Mouse (Mus musculus): ENCODE measurements around the gene Rxylt1. TPM values are rescaled to one million over a fixed set of nuclear protein-coding genes. Genes with fewer than 3 reads are reported as not detected.
A peak's percentile ranks its signal among the peaks of the same experiment; 100 is the strongest.

Gene Rxylt1
- polyA plus RNA-seq (2016; fragmentation: Nextera tagmentation; extraction: Ambion mirVana), result 37.7 and 40.0 TPM in 2 replicates

- no peaks in the 10 kb centered on the region for H3K27me3 ChIP-seq (ENCODE audit: insufficient read depth, poor library complexity, severe bottlenecking)
- WGBS, result 1% methylated on average over 44 of the region's 48 CpGs
- peaks cover 12% of the 10 kb centered on the region; the same call in 1 of the 2 replicates for H3K4me1 ChIP-seq
- DNase-seq (ENCODE audit: low spot score), result peak; percentile 100
- peak within 1 kb of the TSS; percentile 82 for H3K4me3 ChIP-seq
- 0 out of 2 replicates have a peak, but pooled peaks cover 10% of the 10 kb centered on the region for H3K36me3 ChIP-seq
- H3K27ac ChIP-seq, result peak within 1 kb of the TSS; percentile 95
- no peaks in the 10 kb centered on the region for H3K9me3 ChIP-seq
Observed at GRCm38 (mm10) chr10:122096980-122097844, at the start of gene Rxylt1. Rxylt1 (minus strand) TSS chr10:122097371.

GRCm38 (mm10) chr10:122121290-122121970, 24.3 kb upstream of the Rxylt1 start:
- 90% methylated on average over 20 of the region's 21 CpGs for WGBS
- peaks cover 6% of the 10 kb centered on the region; the same call in 1 of the 2 replicates for H3K4me1 ChIP-seq
- DNase-seq (ENCODE audit: low spot score), result no peak
- H3K36me3 ChIP-seq, result no peaks in the 10 kb centered on the region
- H3K27ac ChIP-seq, result no peak overlapping the region
- H3K9me3 ChIP-seq, result no peaks in the 10 kb centered on the region
- no peak overlapping the region for H3K4me3 ChIP-seq
- H3K27me3 ChIP-seq (ENCODE audit: insufficient read depth, poor library complexity, severe bottlenecking), result no peaks in the 10 kb centered on the region

- Histone ChIP-seq H3K4me3 (no peak overlapping the region), H3K4me1 (peaks cover 6% of the 10 kb centered on the region; the same call in 1 of the 2 replicates), H3K27me3 (ENCODE audit: insufficient read depth, poor library complexity, severe bottlenecking) (no peaks in the 10 kb centered on the region), H3K27ac (no peak overlapping the region), H3K36me3 (no peaks in the 10 kb centered on the region), H3K9me3 (no peaks in the 10 kb centered on the region)
- WGBS, result 51% methylated on average over 16 of the region's 16 CpGs
- peak; percentile 85 for DNase-seq (ENCODE audit: low spot score)
Observed at GRCm38 (mm10) chr10:122120500-122121289, 23.5 kb upstream of the Rxylt1 start.

GRCm38 (mm10) chr10:122119451-122119850, 22.3 kb upstream of the Rxylt1 start:
- peaks cover 6% of the 10 kb centered on the region; the same call in 1 of the 2 replicates for H3K4me1 ChIP-seq
- no peaks in the 10 kb centered on the region for H3K36me3 ChIP-seq
- no peak for DNase-seq (ENCODE audit: low spot score)
- WGBS, result 69% methylated on average over 6 of the region's 6 CpGs
- H3K9me3 ChIP-seq, result no peaks in the 10 kb centered on the region
- H3K27me3 ChIP-seq (ENCODE audit: insufficient read depth, poor library complexity, severe bottlenecking), result no peaks in the 10 kb centered on the region
- H3K4me3 ChIP-seq, result no peak overlapping the region
- H3K27ac ChIP-seq, result no peak overlapping the region

GRCm38 (mm10) chr10:122116636-122117035, 19.5 kb upstream of the Rxylt1 start:
- H3K27me3 ChIP-seq (ENCODE audit: insufficient read depth, poor library complexity, severe bottlenecking), result no peaks in the 10 kb centered on the region
- no peak overlapping the region for H3K27ac ChIP-seq
- H3K9me3 ChIP-seq, result no peaks in the 10 kb centered on the region
- 72% methylated on average over 11 of the region's 11 CpGs for WGBS
- peaks cover 6% of the 10 kb centered on the region; the same call in 1 of the 2 replicates for H3K4me1 ChIP-seq
- no peaks in the 10 kb centered on the region for H3K36me3 ChIP-seq
- H3K4me3 ChIP-seq, result no peak overlapping the region
- no peak for DNase-seq (ENCODE audit: low spot score)

GRCm38 (mm10) chr10:122106633-122107028, 9.5 kb upstream of the Rxylt1 start:
- no peak overlapping the region for H3K27ac ChIP-seq
- no peaks in the 10 kb centered on the region for H3K27me3 ChIP-seq (ENCODE audit: insufficient read depth, poor library complexity, severe bottlenecking)
- 70% methylated on average over 3 of the region's 3 CpGs for WGBS
- no peaks in the 10 kb centered on the region for H3K9me3 ChIP-seq
- no peaks in the 10 kb centered on the region for H3K4me1 ChIP-seq
- no peaks in the 10 kb centered on the region for H3K36me3 ChIP-seq
- H3K4me3 ChIP-seq, result no peak overlapping the region
- DNase-seq (ENCODE audit: low spot score), result no peak

- 65% methylated on average over 10 of the region's 10 CpGs for whole genome bisulfite sequencing
- DNase-seq (ENCODE audit: low spot score), result no peak
- Histone ChIP-seq H3K4me1 (no peaks in the 10 kb centered on the region), H3K4me3 (no peak overlapping the region), H3K36me3 (no peaks in the 10 kb centered on the region), H3K9me3 (no peaks in the 10 kb centered on the region), H3K27ac (no peak overlapping the region), H3K27me3 (ENCODE audit: insufficient read depth, poor library complexity, severe bottlenecking) (no peaks in the 10 kb centered on the region)
Observed at GRCm38 (mm10) chr10:122105889-122106632, 8.9 kb upstream of the Rxylt1 start.

- WGBS, result 3% methylated on average over 3 of the region's 3 CpGs
- H3K4me3 ChIP-seq, result no peak overlapping the region
- no peak overlapping the region for H3K27ac ChIP-seq
- no peak for DNase-seq (ENCODE audit: low spot score)
- H3K36me3 ChIP-seq, result no peaks in the 10 kb centered on the region
- H3K27me3 ChIP-seq (ENCODE audit: insufficient read depth, poor library complexity, severe bottlenecking), result no peaks in the 10 kb centered on the region
- H3K9me3 ChIP-seq, result no peaks in the 10 kb centered on the region
- no peaks in the 10 kb centered on the region for H3K4me1 ChIP-seq
Observed at GRCm38 (mm10) chr10:122105407-122105806, 8.2 kb upstream of the Rxylt1 start.

- WGBS, result 75% methylated on average over 5 of the region's 5 CpGs
- Histone ChIP-seq H3K27ac (no peak overlapping the region), H3K27me3 (ENCODE audit: insufficient read depth, poor library complexity, severe bottlenecking) (no peaks in the 10 kb centered on the region), H3K36me3 (no peaks in the 10 kb centered on the region), H3K4me1 (peaks cover under 1% of the 10 kb centered on the region; the same call in 1 of the 2 replicates), H3K9me3 (no peaks in the 10 kb centered on the region), H3K4me3 (no peak overlapping the region)
- DNase-seq (ENCODE audit: low spot score), result no peak
Observed at GRCm38 (mm10) chr10:122102675-122103074, 5.5 kb upstream of the Rxylt1 start.

- Histone ChIP-seq H3K9me3 (no peaks in the 10 kb centered on the region), H3K4me1 (peaks cover 12% of the 10 kb centered on the region; the same call in 1 of the 2 replicates), H3K27me3 (ENCODE audit: insufficient read depth, poor library complexity, severe bottlenecking) (no peaks in the 10 kb centered on the region), H3K4me3 (peak overlapping the region; percentile 82), H3K36me3 (peaks cover 12% of the 10 kb centered on the region; the same call in 1 of the 2 replicates), H3K27ac (peak overlapping the region; percentile 95)
- DNase-seq (ENCODE audit: low spot score), result no peak
- WGBS, result under 1% methylated on average over 48 of the region's 48 CpGs
Observed at GRCm38 (mm10) chr10:122096462-122096979, 650 bp downstream of the Rxylt1 start.

- no peaks in the 10 kb centered on the region for H3K27me3 ChIP-seq (ENCODE audit: insufficient read depth, poor library complexity, severe bottlenecking)
- H3K9me3 ChIP-seq, result peaks cover 10% of the 10 kb centered on the region; the same call in 1 of the 2 replicates
- H3K36me3 ChIP-seq, result peaks cover 60% of the 10 kb centered on the region
- 91% methylated on average over 1 of the region's 1 CpGs for WGBS
- H3K4me1 ChIP-seq, result no peaks in the 10 kb centered on the region; the same call in 1 of the 2 replicates
- H3K4me3 ChIP-seq, result no peak overlapping the region
- no peak for DNase-seq (ENCODE audit: low spot score)
- H3K27ac ChIP-seq, result no peak overlapping the region
Observed at GRCm38 (mm10) chr10:122090472-122090871, 6.7 kb downstream of the Rxylt1 start.

GRCm38 (mm10) chr10:122081352-122081751, 15.8 kb downstream of the Rxylt1 start:
- 52% methylated on average over 1 of the region's 1 CpGs for WGBS
- H3K27me3 ChIP-seq (ENCODE audit: insufficient read depth, poor library complexity, severe bottlenecking), result no peaks in the 10 kb centered on the region

More at GRCm38 (mm10) chr10:122081352-122081751, 15.8 kb downstream of the Rxylt1 start:
- Histone ChIP-seq H3K27ac (no peak overlapping the region), H3K4me1 (no peaks in the 10 kb centered on the region), H3K36me3 (peaks cover 13% of the 10 kb centered on the region; the same call in 1 of the 2 replicates), H3K9me3 (no peaks in the 10 kb centered on the region), H3K4me3 (no peak overlapping the region)
- DNase-seq (ENCODE audit: low spot score), result no peak

Data from heart, embryonic 10.5 days (tissue).